In genomic region chr14:102980481-102980880, GRCm38 (mm10) we compare ENCODE assay signal across 8 mouse cellular contexts. TPM values are rescaled to one million over a fixed set of nuclear protein-coding genes. Genes with fewer than 3 reads are reported as not detected.
A peak's percentile ranks its signal among the peaks of the same experiment; 100 is the strongest.
DNase-seq lines count a peak whose midpoint lies in the region; ATAC-seq and TF ChIP-seq lines count a peak whose summit lies in the region.

No protein-coding gene starts in this region.

- no peak for ATAC-seq in heart, embryonic 14.5 days (ENCODE audit: insufficient number of reproducible peaks, insufficient read depth, low FRiP score, low read depth)
- ATAC-seq in kidney, embryonic 16.5 days (ENCODE audit: low FRiP score, low TSS enrichment), result no peak
- ATAC-seq in liver, postnatal 0 days, result no peak
- ATAC-seq in neural tube, embryonic 13.5 days (ENCODE audit: low read depth), result no peak
- no peak for ATAC-seq in megakaryocyte-erythroid progenitor cell, adult 5-6 weeks (replicated peaks; ENCODE audit: low FRiP score, low TSS enrichment, poor library complexity, severe bottlenecking)

- peak overlapping the region; percentile 99 for H3K4me2 ChIP-seq in heart, embryonic 14.5 days (ENCODE audit: low read length)
- peak overlapping the region; percentile 85 for H3K4me2 ChIP-seq in kidney, embryonic 16.5 days (replicated peaks; ENCODE audit: low read depth, low read length)
- peak overlapping the region; percentile 77 for H3K4me2 ChIP-seq in liver, postnatal 0 days (ENCODE audit: low read depth, low read length)
- H3K4me2 ChIP-seq in neural tube, embryonic 13.5 days, result peak overlapping the region; percentile 89

- H3K36me3 ChIP-seq in heart, embryonic 14.5 days (ENCODE audit: control insufficient read depth, insufficient read depth, low read length), result no peaks in the 10 kb centered on the region
- H3K36me3 ChIP-seq in kidney, embryonic 16.5 days (ENCODE audit: insufficient read depth, low read length), result no peaks in the 10 kb centered on the region
- no peaks in the 10 kb centered on the region for H3K36me3 ChIP-seq in liver, postnatal 0 days (replicated peaks; ENCODE audit: insufficient read depth, low read length)
- H3K36me3 ChIP-seq in neural tube, embryonic 13.5 days, result no peaks in the 10 kb centered on the region

- peak overlapping the region; percentile 65 to 76 for H3K4me3 ChIP-seq in heart, embryonic 14.5 days (ENCODE audit: control insufficient read depth in 1 of 2, insufficient read depth in 1 of 2, low read depth in 1 of 2, low read length in 2 of 2)
- peak overlapping the region; percentile 68 for H3K4me3 ChIP-seq in kidney, embryonic 16.5 days (ENCODE audit: low read length)
- H3K4me3 ChIP-seq in liver, postnatal 0 days (ENCODE audit: low read depth, low read length), result peak overlapping the region; percentile 58
- H3K4me3 ChIP-seq in neural tube, embryonic 13.5 days, result peak overlapping the region; percentile 81

- DNase-seq in ovary, postnatal 14 days (ENCODE audit: low spot score), result peak; percentile 9
- no peak for DNase-seq in ovary, postnatal 10 days (ENCODE audit: low spot score)
- peak; percentile 58 for DNase-seq in embryo, embryonic 11 days
- DNase-seq in liver, postnatal 0 days, result peak; percentile 37

- TF ChIP-seq EP300 in liver, postnatal 0 days (IDR thresholded peaks at IDR 0.05; ENCODE audit: low read depth), result no peak

- WGBS in heart, embryonic 14.5 days, result 16% methylated on average over 7 of the region's 7 CpGs
- 15% methylated on average over 7 of the region's 7 CpGs for WGBS in kidney, embryonic 16.5 days
- 6% methylated on average over 7 of the region's 7 CpGs for WGBS in liver, postnatal 0 days (ENCODE audit: insufficient replicate concordance)
- 19% methylated on average over 7 of the region's 7 CpGs for WGBS in neural tube, embryonic 13.5 days

- H3K27ac ChIP-seq in heart, embryonic 14.5 days (replicated peaks in 1 of 2; ENCODE audit: control insufficient read depth in 1 of 2, insufficient read depth in 1 of 2, low read depth in 2 of 2, low read length in 2 of 2), result no peak overlapping the region
- no peak overlapping the region for H3K27ac ChIP-seq in kidney, embryonic 16.5 days (ENCODE audit: low read length)
- peak overlapping the region; percentile 93 for H3K27ac ChIP-seq in liver, postnatal 0 days (ENCODE audit: low read depth)
- no peak overlapping the region for H3K27ac ChIP-seq in neural tube, embryonic 13.5 days (replicated peaks)

- no peaks in the 10 kb centered on the region for H3K27me3 ChIP-seq in heart, embryonic 14.5 days (ENCODE audit: control insufficient read depth, insufficient read depth, low read length)
- H3K27me3 ChIP-seq in kidney, embryonic 16.5 days (ENCODE audit: insufficient read depth, low read length), result no peaks in the 10 kb centered on the region
- H3K27me3 ChIP-seq in liver, postnatal 0 days (ENCODE audit: insufficient read depth, low read length), result peaks cover 11% of the 10 kb centered on the region
- H3K27me3 ChIP-seq in neural tube, embryonic 13.5 days, result peaks cover 4% of the 10 kb centered on the region; the same call in 1 of the 2 replicates

- peak overlapping the region; percentile 82 for H3K9ac ChIP-seq in heart, embryonic 14.5 days (ENCODE audit: low read length)
- peak overlapping the region; percentile 73 for H3K9ac ChIP-seq in kidney, embryonic 16.5 days (replicated peaks; ENCODE audit: low read length)
- peak overlapping the region; percentile 49 for H3K9ac ChIP-seq in liver, postnatal 0 days (replicated peaks)
- H3K9ac ChIP-seq in neural tube, embryonic 13.5 days, result peak overlapping the region; percentile 85

- peaks cover 3 to 8% of the 10 kb centered on the region in 2 experiments; a peak in 1 of 4 replicates for H3K4me1 ChIP-seq in heart, embryonic 14.5 days (ENCODE audit: control insufficient read depth in 2 of 2, insufficient read depth in 2 of 2, low read length in 2 of 2)
- 0 out of 2 replicates have a peak, but pooled peaks cover 8% of the 10 kb centered on the region for H3K4me1 ChIP-seq in kidney, embryonic 16.5 days (ENCODE audit: insufficient read depth, low read length)
- H3K4me1 ChIP-seq in liver, postnatal 0 days (ENCODE audit: insufficient read depth), result peaks cover 7% of the 10 kb centered on the region
- peaks cover 33% of the 10 kb centered on the region for H3K4me1 ChIP-seq in neural tube, embryonic 13.5 days (replicated peaks)

- peak; percentile 43 for TF ChIP-seq CTCF in liver, postnatal 0 days (IDR thresholded peaks at IDR 0.05; ENCODE audit: low read depth)

- no peaks in the 10 kb centered on the region for H3K9me3 ChIP-seq in heart, embryonic 14.5 days (ENCODE audit: control insufficient read depth, low read length)
- no peaks in the 10 kb centered on the region for H3K9me3 ChIP-seq in kidney, embryonic 16.5 days (ENCODE audit: low read length)
- no peaks in the 10 kb centered on the region for H3K9me3 ChIP-seq in liver, postnatal 0 days (ENCODE audit: low read length)
- H3K9me3 ChIP-seq in neural tube, embryonic 13.5 days, result no peaks in the 10 kb centered on the region

RNA-seq across cellular contexts. Expression of gene Kctd12, which starts 2.0 kb away (rescaled TPM):
- polyA plus RNA-seq in heart, embryonic 14.5 days (2014; fragmentation: Nextera tagmentation; extraction: Ambion mirVana), result 5.8 and 9.0 TPM in 2 replicates
- polyA plus RNA-seq in kidney, embryonic 16.5 days (2015; fragmentation: Nextera tagmentation; extraction: Ambion mirVana), result 8.9 and 9.0 TPM in 2 replicates
- polyA plus RNA-seq in liver, postnatal 0 days (2015; fragmentation: Nextera tagmentation; extraction: Ambion mirVana), result 2.6 and 3.4 TPM in 2 replicates
- polyA plus RNA-seq in neural tube, embryonic 13.5 days (2015; fragmentation: Nextera tagmentation; extraction: Ambion mirVana), result 10.8 and 11.1 TPM in 2 replicates
- 6.3 and 7.1 TPM in 2 replicates for total RNA-seq in megakaryocyte-erythroid progenitor cell, adult 5-6 weeks (2014; fragmentation: Nextera tagmentation)
- 13.8 and 19.0 TPM in 2 replicates for total RNA-seq in megakaryocyte-erythroid progenitor cell, adult 5-6 weeks (2017)
